Comparison of ENCODE assay signal across 10 mouse cellular contexts in genomic region chr10:64088774-64089460, GRCm38 (mm10). TPM values are rescaled to one million over a fixed set of nuclear protein-coding genes. Genes with fewer than 3 reads are reported as not detected.
DNase-seq lines count a peak whose midpoint lies in the region; ATAC-seq lines count a peak whose summit lies in the region.
"Had no signal": no experiment of that assay in that cellular context is flagged by ENCODE, and none has a peak within 500 bp of the region (broad histone marks: within the 10 kb centered on the region; RNA-seq: fewer than 3 reads in every experiment).

No protein-coding gene starts in this region.

- H3K4me2 ChIP-seq in heart, embryonic 13.5 days: peak overlapping the region; percentile 74
- H3K4me2 ChIP-seq in embryonic facial prominence, embryonic 15.5 days (replicated peaks): peak overlapping the region; percentile 74
- H3K4me2 ChIP-seq in intestine, embryonic 15.5 days (replicated peaks): peak overlapping the region; percentile 14; the same call in 1 of the 2 replicates
- peak overlapping the region; percentile 86 for H3K4me2 ChIP-seq in neural tube, embryonic 13.5 days

- WGBS in heart, embryonic 13.5 days: 35% methylated on average over 19 of the region's 19 CpGs
- 26% methylated on average over 19 of the region's 19 CpGs for WGBS in heart, embryonic 10.5 days
- 18% methylated on average over 19 of the region's 19 CpGs for WGBS in embryonic facial prominence, embryonic 15.5 days
- WGBS in intestine, embryonic 15.5 days: 38% methylated on average over 19 of the region's 19 CpGs
- WGBS in neural tube, embryonic 13.5 days: 17% methylated on average over 19 of the region's 19 CpGs

- ATAC-seq in heart, embryonic 13.5 days (ENCODE audit: extremely low read depth, insufficient number of reproducible peaks, low FRiP score, low TSS enrichment): no peak
- no peak for ATAC-seq in embryonic facial prominence, embryonic 15.5 days (ENCODE audit: insufficient number of reproducible peaks, low FRiP score, low TSS enrichment, low read depth)
- ATAC-seq in intestine, embryonic 15.5 days: no peak
- ATAC-seq in neural tube, embryonic 13.5 days (ENCODE audit: low read depth): no peak

- H3K36me3 ChIP-seq in heart, embryonic 13.5 days: no peaks in the 10 kb centered on the region
- H3K36me3 ChIP-seq in heart, embryonic 10.5 days: no peaks in the 10 kb centered on the region
- H3K36me3 ChIP-seq in embryonic facial prominence, embryonic 15.5 days: no peaks in the 10 kb centered on the region
- H3K36me3 ChIP-seq in intestine, embryonic 15.5 days: no peaks in the 10 kb centered on the region
- no peaks in the 10 kb centered on the region for H3K36me3 ChIP-seq in neural tube, embryonic 13.5 days

- DNase-seq in heart, embryonic 10.5 days (ENCODE audit: low spot score): no peak
- DNase-seq in layer of hippocampus, postnatal 10 days (ENCODE audit: low spot score in 2 of 2): no peak
- DNase-seq in layer of hippocampus, adult 11-12 months (ENCODE audit: low spot score): no peak
- DNase-seq in T-cell, adult 2 months (ENCODE audit: low spot score): no peak
- DNase-seq: thymus, postnatal 25 days had no signal

- peaks cover 19% of the 10 kb centered on the region for H3K27me3 ChIP-seq in heart, embryonic 13.5 days (replicated peaks)
- H3K27me3 ChIP-seq in heart, embryonic 10.5 days (ENCODE audit: insufficient read depth, poor library complexity, severe bottlenecking): peaks cover 19% of the 10 kb centered on the region
- H3K27me3 ChIP-seq in embryonic facial prominence, embryonic 15.5 days: peaks cover 13% of the 10 kb centered on the region
- peaks cover 9% of the 10 kb centered on the region; the same call in 1 of the 2 replicates for H3K27me3 ChIP-seq in intestine, embryonic 15.5 days (replicated peaks)
- H3K27me3 ChIP-seq in neural tube, embryonic 13.5 days: peaks cover 7% of the 10 kb centered on the region

- no peak overlapping the region for H3K4me3 ChIP-seq in heart, embryonic 13.5 days
- H3K4me3 ChIP-seq in heart, embryonic 10.5 days: no peak overlapping the region
- peak overlapping the region; percentile 45 for H3K4me3 ChIP-seq in embryonic facial prominence, embryonic 15.5 days (replicated peaks)
- no peak overlapping the region for H3K4me3 ChIP-seq in intestine, embryonic 15.5 days (replicated peaks)
- peak overlapping the region; percentile 55 for H3K4me3 ChIP-seq in neural tube, embryonic 13.5 days

- H3K4me1 ChIP-seq in heart, embryonic 13.5 days: peaks cover 28% of the 10 kb centered on the region
- peaks cover 12% of the 10 kb centered on the region for H3K4me1 ChIP-seq in heart, embryonic 10.5 days
- H3K4me1 ChIP-seq in embryonic facial prominence, embryonic 15.5 days: peaks cover 12% of the 10 kb centered on the region; the same call in 1 of the 2 replicates
- H3K4me1 ChIP-seq in intestine, embryonic 15.5 days (replicated peaks): peaks cover 3% of the 10 kb centered on the region; the same call in 1 of the 2 replicates
- H3K4me1 ChIP-seq in neural tube, embryonic 13.5 days (replicated peaks): peaks cover 43% of the 10 kb centered on the region

- no peak overlapping the region for H3K27ac ChIP-seq in heart, embryonic 13.5 days (replicated peaks)
- H3K27ac ChIP-seq in heart, embryonic 10.5 days: no peak overlapping the region
- no peak overlapping the region for H3K27ac ChIP-seq in embryonic facial prominence, embryonic 15.5 days (replicated peaks)
- H3K27ac ChIP-seq in intestine, embryonic 15.5 days: no peak overlapping the region
- H3K27ac ChIP-seq in neural tube, embryonic 13.5 days (replicated peaks): peak overlapping the region; percentile 56; the same call in 1 of the 2 replicates

- H3K9me3 ChIP-seq in heart, embryonic 13.5 days: no peaks in the 10 kb centered on the region
- no peaks in the 10 kb centered on the region for H3K9me3 ChIP-seq in heart, embryonic 10.5 days
- no peaks in the 10 kb centered on the region for H3K9me3 ChIP-seq in embryonic facial prominence, embryonic 15.5 days (replicated peaks)
- no peaks in the 10 kb centered on the region for H3K9me3 ChIP-seq in intestine, embryonic 15.5 days
- no peaks in the 10 kb centered on the region for H3K9me3 ChIP-seq in neural tube, embryonic 13.5 days

- H3K9ac ChIP-seq in heart, embryonic 13.5 days: no peak overlapping the region
- no peak overlapping the region for H3K9ac ChIP-seq in embryonic facial prominence, embryonic 15.5 days
- no peak overlapping the region for H3K9ac ChIP-seq in intestine, embryonic 15.5 days
- peak overlapping the region; percentile 79 for H3K9ac ChIP-seq in neural tube, embryonic 13.5 days

RNA-seq across cellular contexts. Expression of gene Lrrtm3, which starts 1.2 kb away (rescaled TPM):
- 0.83 and 1.4 TPM in 2 replicates for polyA plus RNA-seq in heart, embryonic 13.5 days (2015; fragmentation: Nextera tagmentation; extraction: Ambion mirVana)
- polyA plus RNA-seq in heart, embryonic 10.5 days (2016; fragmentation: Nextera tagmentation; extraction: Ambion mirVana): 0.76 and 0.87 TPM in 2 replicates
- polyA plus RNA-seq in embryonic facial prominence, embryonic 15.5 days (2015; fragmentation: Nextera tagmentation; extraction: Ambion mirVana): 10.3 and 11.5 TPM in 2 replicates
- polyA plus RNA-seq in intestine, embryonic 15.5 days (2015; fragmentation: Nextera tagmentation; extraction: Ambion mirVana): 3.8 and 4.0 TPM in 2 replicates
- 20.1 and 21.0 TPM in 2 replicates for polyA plus RNA-seq in neural tube, embryonic 13.5 days (2015; fragmentation: Nextera tagmentation; extraction: Ambion mirVana)
- total RNA-seq in layer of hippocampus, postnatal 10 days (2021): 10 to 100 TPM; 19.4 to 26.8 TPM
- total RNA-seq: common myeloid progenitor, adult 5-6 weeks had no signal

Comparison
In these comparisons a context has a peak if more than half of its experiments do, and no peak if none do; other contexts are left out.
1. H3K4me2 ChIP-seq: peak in every context shown above with its lines; median percentile 86 in neural tube, embryonic 13.5 days; 74 in heart, embryonic 13.5 days; 74 in embryonic facial prominence, embryonic 15.5 days; 14 in intestine, embryonic 15.5 days.
2. H3K4me3 ChIP-seq: peak in embryonic facial prominence, embryonic 15.5 days (single experiment) and neural tube, embryonic 13.5 days (single experiment); none in heart, embryonic 13.5 days (single experiment), heart, embryonic 10.5 days (single experiment) and intestine, embryonic 15.5 days (single experiment).